Mouse (Mus musculus): ENCODE data around the gene Ctbp1.
A peak's percentile ranks its signal among the peaks of the same experiment; 100 is the strongest.

The Ctbp1 gene

DNA sequence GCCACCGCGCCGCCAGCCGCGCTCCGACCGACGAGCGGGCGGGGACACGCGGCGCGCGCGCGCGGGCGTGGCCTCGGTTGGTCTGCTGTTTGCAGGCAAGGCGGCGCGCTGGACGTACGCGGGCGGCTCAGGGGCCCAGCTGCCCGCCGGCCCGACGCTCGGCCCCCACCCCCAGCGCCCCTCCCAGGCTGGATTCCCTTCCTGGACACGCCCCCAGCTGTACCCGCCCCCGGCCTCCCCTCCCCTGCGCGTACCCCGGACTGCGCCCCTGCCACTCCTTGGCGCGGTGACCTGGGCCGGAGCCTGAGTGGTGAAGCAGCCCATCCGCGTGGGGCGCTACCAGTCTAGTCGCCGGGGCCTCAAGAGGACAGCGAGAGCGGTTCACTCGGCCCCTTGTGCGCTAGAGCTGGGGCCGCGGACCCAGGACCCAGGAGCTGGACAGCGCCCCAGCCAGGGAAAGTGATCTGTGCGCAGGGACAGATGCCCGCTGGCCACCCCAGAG lies at the start of gene Ctbp1:
Gene Ctbp1 (minus strand): TSS at position 42 of the 502 bp plus-strand sequence.
- peak; percentile 93 for DNase-seq (ENCODE audit: low read depth, low spot score)

GRCm38 (mm10) chr5:33324491-33324890 lies 49.7 kb upstream of the Ctbp1 start:
- DNase-seq (ENCODE audit: low read depth, low spot score) = no peak

GRCm38 (mm10) chr5:33312192-33312591 lies 37.4 kb upstream of the Ctbp1 start:
- DNase-seq (ENCODE audit: low read depth, low spot score) = no peak

DNA sequence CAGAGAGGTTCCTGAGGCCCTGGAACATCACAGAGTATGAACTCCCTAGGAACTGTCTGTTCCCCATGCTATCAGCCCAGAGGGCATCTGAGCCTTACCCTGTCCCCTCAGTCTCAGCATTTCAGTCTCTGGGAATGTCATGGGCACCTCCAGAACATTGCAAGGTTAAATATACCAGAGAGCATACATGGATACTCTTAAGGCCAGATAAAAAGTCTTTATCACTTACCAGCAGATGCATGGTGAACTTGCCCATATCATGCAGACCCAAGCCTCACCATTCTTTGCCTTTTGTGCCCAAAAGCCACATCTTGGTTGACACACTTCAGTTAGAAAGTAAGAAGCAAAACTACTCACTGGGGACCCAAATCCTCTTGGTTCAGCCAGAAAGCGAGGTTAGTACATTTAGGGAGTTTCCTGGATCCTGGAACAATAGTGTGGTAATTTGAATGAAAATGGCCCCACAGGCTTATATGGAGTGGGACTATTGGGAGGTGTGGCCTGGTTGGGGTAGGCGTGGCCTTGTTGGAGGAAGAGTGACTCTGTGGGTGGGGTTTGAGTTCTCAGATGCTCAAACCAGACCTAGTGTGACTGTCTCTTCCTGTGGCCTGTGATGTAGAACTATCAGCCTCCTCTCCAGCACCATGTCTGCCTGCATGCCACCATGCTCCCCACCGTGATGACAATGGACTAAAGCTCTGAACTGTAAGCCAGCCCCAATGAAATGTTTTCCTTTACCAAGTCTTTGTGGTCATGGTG lies 36.1 kb upstream of the Ctbp1 start:
- no peak for DNase-seq (ENCODE audit: low read depth, low spot score)

DNA sequence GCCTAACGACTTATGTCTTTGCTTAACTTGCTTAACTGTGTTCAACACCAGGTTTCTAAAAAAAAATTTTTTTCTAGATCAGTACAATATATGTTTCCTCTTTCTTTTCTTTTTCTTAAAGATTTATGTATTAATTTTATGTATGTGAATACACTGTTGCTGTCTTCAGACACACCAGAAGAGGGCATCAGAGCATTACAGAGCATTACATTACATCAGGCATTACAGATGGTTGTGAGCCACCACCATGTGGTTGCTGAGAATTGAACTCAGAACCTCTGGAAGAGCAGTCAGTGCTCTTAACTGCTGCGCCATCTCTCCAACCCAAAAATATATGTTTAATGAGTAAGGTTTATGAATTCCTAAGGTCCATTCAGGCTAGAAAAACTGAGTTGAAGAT lies 27.0 kb upstream of the Ctbp1 start:
- DNase-seq (ENCODE audit: low read depth, low spot score) = no peak

DNA sequence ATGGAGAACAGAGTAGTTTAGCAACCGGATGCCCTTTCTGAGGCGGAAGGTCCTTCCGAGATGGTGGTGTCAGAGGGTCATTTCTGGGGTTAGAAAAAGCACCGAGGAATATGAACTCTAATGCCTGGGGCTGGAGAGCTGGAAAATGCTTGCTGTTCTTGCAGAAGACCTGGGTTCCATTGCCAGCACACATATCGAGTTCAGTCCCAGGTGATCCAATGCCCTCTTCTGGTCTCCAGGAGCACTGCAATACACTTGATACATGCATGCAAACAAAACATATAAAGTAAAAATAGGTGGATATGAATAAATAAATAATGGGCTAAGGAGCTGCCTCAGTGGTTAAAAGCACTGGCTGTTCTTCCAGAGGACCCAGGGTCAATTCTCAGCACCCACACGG lies 22.4 kb upstream of the Ctbp1 start:
- no peak for DNase-seq (ENCODE audit: low read depth, low spot score)

GRCm38 (mm10) chr5:33293796-33294430 lies 19.1 kb upstream of the Ctbp1 start:
- no peak for DNase-seq (ENCODE audit: low read depth, low spot score)

GRCm38 (mm10) chr5:33283951-33284350 lies 9.2 kb upstream of the Ctbp1 start:
- DNase-seq (ENCODE audit: low read depth, low spot score) = no peak

DNA sequence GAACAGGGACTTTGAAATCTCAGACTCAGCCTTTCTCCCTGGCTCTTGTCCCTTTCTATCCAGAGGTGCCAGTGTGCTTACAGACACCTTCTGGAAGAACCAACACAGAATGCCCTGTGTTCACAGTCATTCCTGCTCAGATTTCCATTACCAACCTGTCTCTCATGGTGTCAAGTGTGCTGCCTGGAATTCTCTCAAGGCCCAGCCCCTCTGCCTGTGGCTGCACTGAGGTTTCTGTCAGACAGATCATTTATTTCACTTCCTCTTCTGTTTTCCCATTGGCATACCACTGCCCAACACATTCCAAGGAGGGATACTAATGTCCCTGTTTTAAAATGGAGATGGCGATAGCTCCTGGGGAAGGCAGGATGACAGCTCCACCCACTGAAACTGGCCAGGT lies 6.6 kb upstream of the Ctbp1 start:
- DNase-seq (ENCODE audit: low read depth, low spot score) = no peak

DNA sequence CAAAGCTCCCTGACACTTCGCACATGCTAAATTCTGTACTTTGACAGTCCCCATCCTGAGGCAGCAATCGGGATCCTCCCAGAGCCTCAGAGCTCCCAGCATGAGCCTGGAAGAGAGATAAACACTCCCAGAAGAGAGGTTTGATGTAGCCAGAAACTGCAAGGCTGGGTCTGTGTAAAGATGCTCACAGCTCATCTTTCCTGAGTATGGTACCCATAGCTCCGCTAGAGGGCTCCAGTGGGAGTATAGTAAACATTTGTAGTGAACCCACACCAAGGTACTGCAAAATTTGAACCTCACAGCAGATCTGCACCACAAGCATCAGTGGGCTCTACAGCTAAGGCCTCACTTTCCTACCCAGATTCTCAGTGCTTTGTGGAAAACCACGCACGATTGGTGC lies 4.2 kb upstream of the Ctbp1 start:
- DNase-seq (ENCODE audit: low read depth, low spot score) = peak; percentile 13

- no peak for DNase-seq (ENCODE audit: low read depth, low spot score)
These were observed 2.5 kb upstream of the Ctbp1 start for GRCm38 (mm10) chr5:33277286-33277685.

GRCm38 (mm10) chr5:33275754-33276153 lies 960 bp upstream of the Ctbp1 start:
- DNase-seq (ENCODE audit: low read depth, low spot score) = no peak

DNA sequence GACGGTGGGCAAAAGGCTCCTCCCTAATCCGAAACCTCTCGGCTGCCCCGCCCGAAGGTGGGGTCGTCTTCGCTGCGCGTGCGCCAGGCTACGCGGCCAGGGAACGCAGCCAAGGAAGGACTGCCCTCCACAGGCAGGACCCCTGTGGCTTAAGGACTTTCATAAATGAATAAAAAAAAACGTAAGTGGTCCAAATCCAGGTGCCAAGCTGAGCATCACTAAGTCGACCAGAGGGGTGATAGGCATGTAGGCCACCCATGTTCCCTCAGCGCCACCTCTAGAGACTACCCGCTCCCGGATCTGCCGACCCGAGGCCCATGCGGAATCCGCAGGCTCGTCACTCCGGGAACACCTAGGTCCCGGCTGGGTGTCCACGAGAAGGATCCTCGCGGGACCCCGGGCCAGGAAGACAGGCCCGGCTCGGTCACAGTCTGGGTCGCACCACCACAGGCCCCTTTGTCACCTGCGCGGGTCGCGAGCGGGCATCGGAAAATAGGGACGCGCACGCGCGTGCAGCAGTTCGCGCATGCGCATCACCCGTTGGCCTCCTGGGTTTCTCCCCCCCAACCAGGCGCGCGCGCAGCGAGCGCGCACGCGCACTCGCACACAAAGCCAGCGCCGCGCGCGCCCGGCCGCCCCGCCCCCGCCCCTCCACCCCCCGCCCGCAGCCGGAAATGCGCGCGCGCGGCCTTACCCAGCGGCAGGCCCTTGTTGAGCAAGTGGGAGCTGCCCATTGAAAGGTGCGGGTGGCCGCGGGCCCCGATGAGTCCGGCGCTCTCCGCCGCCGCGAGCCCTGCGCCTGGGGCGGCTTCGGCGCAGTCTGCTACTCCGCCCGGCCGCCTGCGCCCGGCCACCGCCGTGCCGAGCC lies 475 bp downstream of the Ctbp1 start:
- peak; percentile 98 for DNase-seq (ENCODE audit: low read depth, low spot score)

GRCm38 (mm10) chr5:33273777-33274084 lies 1.1 kb downstream of the Ctbp1 start:
- no peak for DNase-seq (ENCODE audit: low read depth, low spot score)

DNA sequence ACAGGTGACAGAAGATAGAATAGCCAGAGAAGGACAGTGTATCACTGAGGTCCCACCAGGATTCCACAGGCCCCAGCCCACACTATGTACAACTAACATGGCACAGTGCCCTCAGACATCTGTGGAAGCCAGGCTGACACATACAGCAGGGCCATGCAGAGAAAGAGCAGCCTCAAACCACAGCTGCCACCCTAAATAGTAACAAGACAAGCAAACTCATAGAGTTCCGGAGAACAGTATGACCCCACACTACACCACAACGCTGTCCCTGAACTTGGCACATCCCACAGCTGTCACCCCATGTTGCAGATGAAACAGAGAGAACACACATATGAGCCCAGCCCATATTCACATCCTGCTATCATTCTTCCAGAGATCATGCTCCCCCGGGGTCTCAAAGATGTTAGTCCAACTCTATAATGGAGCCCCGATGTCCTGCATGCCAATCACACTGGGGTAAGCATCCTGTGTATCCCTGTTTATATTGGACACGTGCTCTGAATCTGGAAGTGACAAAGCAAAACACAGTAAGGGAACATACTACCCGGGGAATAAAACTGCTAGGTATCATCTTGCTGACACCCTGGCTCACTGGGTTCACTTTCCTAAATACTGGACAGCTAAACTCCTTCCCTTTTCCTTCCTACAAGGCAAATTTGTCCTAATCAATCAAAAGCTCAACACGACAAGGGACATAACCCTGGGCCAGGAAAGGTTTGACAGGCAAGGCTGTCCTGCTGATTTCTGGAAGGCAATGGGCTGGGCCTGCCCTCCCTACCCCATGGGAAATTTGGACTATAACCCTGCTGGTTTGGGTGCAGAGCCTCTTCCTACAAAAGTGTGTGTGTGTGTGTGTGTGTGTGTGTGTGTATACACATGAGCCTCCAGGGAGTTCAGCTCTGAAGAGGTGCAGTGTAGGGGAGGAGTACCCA lies 1.7 kb downstream of the Ctbp1 start:
- DNase-seq (ENCODE audit: low read depth, low spot score) = no peak

- DNase-seq (ENCODE audit: low read depth, low spot score) = no peak
These were observed 2.6 kb downstream of the Ctbp1 start for GRCm38 (mm10) chr5:33272146-33272545.

GRCm38 (mm10) chr5:33270568-33270967 lies 4.2 kb downstream of the Ctbp1 start:
- peak; percentile 80 for DNase-seq (ENCODE audit: low read depth, low spot score)

GRCm38 (mm10) chr5:33254416-33254815 lies 20.4 kb downstream of the Ctbp1 start:
- no peak for DNase-seq (ENCODE audit: low read depth, low spot score)

- no peak for DNase-seq (ENCODE audit: low read depth, low spot score)
These were observed 26.6 kb downstream of the Ctbp1 start for GRCm38 (mm10) chr5:33248186-33248585.

- no peak for DNase-seq (ENCODE audit: low read depth, low spot score)
These were observed 27.4 kb downstream of the Ctbp1 start for GRCm38 (mm10) chr5:33247387-33247786.

DNA sequence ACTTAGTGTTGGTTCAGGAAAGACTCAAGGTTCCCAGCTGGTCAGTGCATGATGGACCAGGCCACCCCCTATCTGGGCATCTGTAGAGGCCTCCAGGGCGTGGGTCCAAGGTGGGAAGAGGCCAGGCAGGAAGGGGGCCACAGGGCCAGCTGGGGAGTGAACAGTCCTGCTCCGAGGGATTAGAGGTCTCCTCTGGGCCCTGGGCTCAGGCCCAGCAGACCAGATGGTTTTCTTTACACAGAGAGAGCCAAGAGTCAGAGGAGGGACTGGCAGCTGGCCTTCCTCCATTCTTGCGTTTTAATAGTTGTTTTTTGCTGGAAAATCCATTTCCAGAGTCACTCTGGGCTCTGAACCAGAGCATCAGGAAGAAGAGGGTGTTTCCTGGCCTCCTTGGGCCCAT lies 29.1 kb downstream of the Ctbp1 start:
- DNase-seq (ENCODE audit: low read depth, low spot score) = no peak

All from forelimb bud, embryonic 11.5 days (tissue).